In the genomic region with DNA sequence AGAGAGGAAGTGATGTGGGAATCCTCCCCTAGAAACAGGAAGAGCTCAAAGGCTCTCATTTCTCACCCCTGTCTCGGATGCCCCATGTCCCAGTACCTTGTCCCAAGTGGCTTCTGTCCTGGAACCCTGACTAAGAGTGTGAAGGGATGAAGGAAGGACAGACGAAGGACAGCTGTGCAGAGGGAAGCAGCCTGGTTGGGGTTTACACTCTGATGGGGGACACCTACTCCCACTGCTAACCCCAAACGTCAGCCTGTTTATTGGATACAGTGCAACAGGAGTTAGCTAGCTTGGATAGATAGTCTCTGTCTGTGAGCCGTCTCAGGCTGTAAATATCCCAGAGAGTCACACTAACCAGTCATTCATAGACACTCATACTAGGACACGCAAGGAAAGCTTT, we compare ENCODE assay signal across 17 mouse cellular contexts.
"Had no signal": no experiment of that assay in that cellular context is flagged by ENCODE, and none has a peak within 500 bp of the region (broad histone marks: within the 10 kb centered on the region; RNA-seq: fewer than 3 reads in every experiment).

No protein-coding gene starts in this region.

- H3K27me3 ChIP-seq: limb, embryonic 12.5 days; liver, embryonic 13.5 days; midbrain, embryonic 15.5 days; neural tube, embryonic 12.5 days had no signal

- H3K27ac ChIP-seq: layer of hippocampus, adult 2 months; limb, embryonic 12.5 days; liver, embryonic 13.5 days; midbrain, embryonic 15.5 days; neural tube, embryonic 12.5 days had no signal

- H3K4me1 ChIP-seq: liver, embryonic 13.5 days; midbrain, embryonic 15.5 days had no signal

- H3K4me2 ChIP-seq: limb, embryonic 12.5 days; liver, embryonic 13.5 days; midbrain, embryonic 15.5 days; neural tube, embryonic 12.5 days had no signal

- DNase-seq: kidney, adult 9 months; kidney, postnatal 36 days; liver; liver, embryonic 13.5 days; liver, postnatal 0 days; lung, postnatal 14 days; retina, postnatal 1 day; right cerebral cortex, postnatal 4 days; spleen, adult 18-20 months; thymus, adult 2 months; thymus, postnatal 25 days had no signal

- H3K36me3 ChIP-seq: limb, embryonic 12.5 days; liver, embryonic 13.5 days; midbrain, embryonic 15.5 days; neural tube, embryonic 12.5 days had no signal

- H3K9me3 ChIP-seq: limb, embryonic 12.5 days; liver, embryonic 13.5 days; midbrain, embryonic 15.5 days; neural tube, embryonic 12.5 days had no signal

- ATAC-seq: inflammation-experienced regulatory T-cells, adult 6 months; intestine, postnatal 0 days; liver, postnatal 0 days had no signal

- H3K4me3 ChIP-seq: layer of hippocampus, adult 2 months; limb, embryonic 12.5 days; liver, embryonic 13.5 days; midbrain, embryonic 15.5 days; neural tube, embryonic 12.5 days had no signal

- H3K9ac ChIP-seq: limb, embryonic 12.5 days; liver, embryonic 13.5 days; liver, postnatal 0 days; midbrain, embryonic 15.5 days; neural tube, embryonic 12.5 days had no signal
